Mouse (Mus musculus): ENCODE measurements around the gene Nat14.

The Nat14 gene

DNA sequence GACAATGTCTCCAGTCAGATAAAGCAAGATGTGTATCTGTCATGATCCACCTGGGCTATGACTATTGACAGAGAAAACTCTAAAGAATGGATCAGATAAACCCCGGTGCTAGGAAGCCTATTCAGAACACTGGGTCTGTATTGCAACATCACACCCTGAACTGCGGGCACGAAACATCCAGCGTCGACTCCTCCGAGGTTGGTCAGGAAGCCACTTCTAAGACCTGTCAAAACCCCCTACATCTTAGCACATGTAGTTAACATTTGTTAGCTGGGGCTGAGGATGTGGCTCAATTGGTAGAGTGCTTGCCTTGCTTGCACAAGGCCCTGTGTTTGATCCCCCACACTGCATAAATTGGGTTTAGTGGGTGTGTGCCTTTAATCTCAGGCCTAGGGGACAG lies 26.6 kb downstream of the Nat14 start:
- no peak for DNase-seq (ENCODE audit: low spot score)

DNA sequence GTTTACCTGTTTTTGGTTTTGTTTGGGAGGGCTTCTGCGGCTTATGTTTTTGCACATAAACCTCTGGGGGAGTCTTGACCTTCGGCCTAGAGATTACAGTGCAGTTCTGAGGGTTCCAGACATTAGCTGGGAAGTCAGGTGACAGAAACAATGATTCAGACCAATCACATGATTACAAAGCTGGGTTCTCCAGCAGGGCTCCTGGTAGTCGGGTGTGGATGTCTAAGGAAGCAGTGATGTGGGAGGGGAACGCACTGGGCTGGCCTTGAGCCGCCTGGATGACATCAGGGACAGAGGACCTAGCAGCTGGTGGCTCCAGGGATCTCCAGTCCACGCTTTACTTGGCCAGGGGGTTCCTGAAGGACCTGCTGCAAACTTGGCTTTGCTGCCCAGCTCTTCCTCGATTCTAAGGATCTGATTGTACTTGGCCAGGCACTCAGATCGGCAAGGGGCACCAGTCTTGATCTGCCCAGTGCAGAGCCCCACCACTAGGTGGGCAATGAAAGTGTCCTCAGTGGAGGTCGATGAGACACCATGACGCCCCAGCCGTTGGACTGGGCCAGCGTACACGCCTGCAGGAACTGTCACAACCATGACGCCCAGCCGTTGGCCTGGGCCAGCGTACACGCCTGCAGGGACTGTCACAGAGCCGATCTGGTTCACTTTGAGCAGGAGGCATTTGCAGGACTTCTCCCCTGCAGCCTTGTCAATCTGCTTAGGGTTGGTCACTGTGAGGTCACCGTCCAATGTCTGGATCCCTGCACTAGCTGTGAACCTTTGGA lies 28.9 kb downstream of the Nat14 start:
- DNase-seq (ENCODE audit: low spot score), result no peak

DNA sequence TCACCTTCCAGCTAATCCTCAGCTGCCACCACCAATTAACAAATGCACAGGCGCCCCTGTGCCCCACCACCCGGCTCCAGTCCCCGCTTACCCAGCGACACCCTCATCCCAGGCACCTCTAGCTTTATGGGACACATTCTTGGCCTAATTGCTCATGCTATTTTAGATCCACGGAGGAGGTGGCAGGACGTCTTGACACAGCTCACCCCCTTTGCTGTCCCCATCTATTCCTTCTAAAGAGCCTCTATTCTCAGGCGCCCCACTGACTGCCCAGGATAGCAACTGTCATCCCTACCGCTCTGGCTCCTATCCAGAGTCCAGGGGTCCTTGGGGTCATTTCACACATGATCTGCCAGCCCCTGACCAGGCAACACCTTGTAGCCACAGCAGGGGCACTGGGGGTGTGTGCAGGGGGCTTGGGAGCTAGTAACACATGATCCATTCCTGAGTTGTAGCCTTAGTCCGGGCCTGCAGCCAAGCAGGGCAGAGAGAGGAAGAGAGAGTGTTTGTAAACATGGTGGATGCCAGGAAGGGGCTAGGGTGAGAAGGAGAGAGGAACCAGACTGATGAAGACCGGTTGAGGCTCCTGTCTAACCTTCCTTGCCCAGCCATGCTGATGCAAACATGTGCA lies 32.1 kb downstream of the Nat14 start:
- no peak for DNase-seq (ENCODE audit: low spot score)

DNA sequence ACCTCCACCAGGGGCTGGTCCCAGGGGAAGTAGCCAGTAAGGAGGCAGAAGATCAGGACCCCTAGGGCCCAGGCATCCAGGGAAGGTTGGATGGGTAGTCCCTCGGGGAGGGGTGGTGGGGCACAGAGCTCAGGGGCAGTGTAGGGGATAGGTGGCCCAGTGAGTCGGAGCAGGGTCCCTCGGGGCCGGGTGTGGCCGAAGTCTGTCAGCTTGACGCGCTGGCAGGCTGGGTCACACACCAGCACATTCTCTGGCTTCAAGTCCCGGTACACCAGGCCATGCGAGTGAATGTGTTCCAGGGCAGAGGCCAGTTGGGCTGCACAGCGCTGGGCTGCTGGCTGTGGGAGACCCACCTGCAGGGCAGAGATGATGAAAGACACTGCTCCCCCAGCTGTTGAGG lies 35.5 kb downstream of the Nat14 start:
- no peak for DNase-seq (ENCODE audit: low spot score)

DNA sequence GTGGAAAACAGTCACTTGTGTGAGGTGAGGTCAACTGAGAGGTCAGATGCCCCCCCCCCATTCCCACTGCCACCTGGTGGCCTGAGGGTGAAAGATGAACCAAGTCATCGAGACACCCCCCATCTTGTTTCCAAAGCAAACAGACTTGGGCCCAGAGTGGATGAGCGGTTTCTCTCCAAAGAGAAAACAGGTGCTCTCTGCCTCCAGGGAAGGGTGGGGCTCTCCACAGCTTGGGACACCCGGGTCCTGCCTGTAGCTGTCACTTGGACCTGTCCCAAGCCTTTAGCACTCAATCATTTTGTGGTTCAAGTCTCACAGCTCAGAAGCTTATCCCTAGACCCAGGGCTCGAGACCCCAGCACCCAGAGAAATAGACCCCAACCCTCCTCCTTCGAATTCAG lies 41.7 kb downstream of the Nat14 start:
- no peak for DNase-seq (ENCODE audit: low spot score)

DNA sequence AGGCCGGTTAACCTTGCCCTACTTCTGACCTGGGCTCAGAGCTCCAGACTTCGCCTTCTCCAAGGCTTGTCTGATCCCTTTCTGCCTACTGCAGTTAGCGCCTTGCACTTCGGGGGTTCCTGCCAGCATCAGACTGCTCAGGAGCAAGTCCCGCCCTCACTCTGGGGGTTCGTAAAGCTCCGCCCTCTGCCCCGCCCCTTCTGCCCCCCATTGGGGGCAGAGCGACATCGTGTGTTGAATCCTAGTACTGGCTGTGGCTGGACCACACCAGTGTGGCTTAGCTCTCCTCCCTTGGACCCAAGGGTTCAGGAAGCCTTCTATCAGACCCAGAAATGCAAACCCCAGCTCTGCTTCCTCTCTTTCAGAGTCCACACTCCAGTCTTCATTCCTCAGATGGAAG lies 42.4 kb downstream of the Nat14 start, which contains the start of gene Sbk2:
Sbk2 (minus strand) TSS at position 135 of the 400 bp plus-strand sequence.
- peak; percentile 78 for DNase-seq (ENCODE audit: low spot score)

DNA sequence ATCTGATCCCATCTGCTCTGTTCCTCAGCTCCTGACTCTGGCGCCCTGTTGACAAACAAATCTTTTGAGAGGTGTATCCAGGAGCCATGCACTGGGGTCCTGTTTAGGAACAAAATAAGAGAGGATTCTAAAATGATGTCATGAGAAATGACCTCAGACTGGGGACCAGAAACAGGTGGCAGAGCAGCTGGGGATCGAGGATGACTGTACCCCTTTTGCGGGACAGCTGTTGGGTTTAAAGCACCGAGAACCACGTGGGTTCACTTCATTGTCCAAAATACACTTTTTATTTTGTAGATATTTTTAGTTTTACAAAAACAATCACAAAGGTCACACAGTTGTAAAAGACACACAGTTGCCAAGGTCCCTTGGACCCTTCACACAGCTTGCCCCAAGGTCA lies 43.2 kb downstream of the Nat14 start:
- no peak for DNase-seq (ENCODE audit: low spot score)

DNA sequence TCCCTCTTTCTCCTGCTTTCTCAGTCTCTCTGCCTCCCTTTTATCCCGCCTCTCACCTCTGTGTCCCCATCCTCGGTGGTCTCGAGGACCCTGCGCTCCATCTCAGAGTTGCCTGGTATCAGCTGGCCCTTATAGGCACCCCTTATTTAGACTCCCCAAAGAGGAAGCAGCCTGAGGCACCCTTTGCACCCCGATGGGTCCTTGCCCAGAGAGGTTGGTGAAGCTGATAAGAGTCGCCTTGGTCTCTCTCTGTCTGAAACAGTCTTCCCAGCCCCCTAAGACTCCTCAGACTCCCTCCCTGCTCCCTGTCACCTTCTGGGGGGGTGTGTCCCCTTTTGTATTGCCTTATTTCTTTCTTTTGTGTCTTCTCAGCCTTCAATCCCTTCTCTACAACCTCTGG lies 49.2 kb downstream of the Nat14 start, which contains the start of gene Sbk3:
Sbk3 (minus strand) TSS at position 101 of the 400 bp plus-strand sequence.
- no peak for DNase-seq (ENCODE audit: low spot score)

DNA sequence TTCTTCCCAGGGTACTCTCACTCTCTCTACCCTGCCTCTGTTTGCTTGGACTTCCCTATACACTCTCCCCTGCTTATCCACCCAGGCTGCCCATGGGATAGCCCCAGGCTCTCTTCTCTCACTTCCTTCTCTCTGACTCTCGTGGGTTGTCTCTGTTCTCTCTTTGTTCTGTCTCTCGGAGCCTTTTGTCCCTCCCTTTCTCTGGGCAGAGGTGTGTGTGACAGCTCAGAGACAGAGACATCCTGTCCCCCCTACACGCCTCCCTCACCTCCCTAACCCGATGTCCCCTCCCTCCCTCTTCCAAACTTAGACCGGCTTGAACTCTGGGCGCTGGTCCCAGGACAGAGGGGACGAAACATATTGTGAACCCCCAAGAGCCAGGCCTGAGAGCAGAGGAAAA lies 49.9 kb downstream of the Nat14 start:
- no peak for DNase-seq (ENCODE audit: low spot score)

DNA sequence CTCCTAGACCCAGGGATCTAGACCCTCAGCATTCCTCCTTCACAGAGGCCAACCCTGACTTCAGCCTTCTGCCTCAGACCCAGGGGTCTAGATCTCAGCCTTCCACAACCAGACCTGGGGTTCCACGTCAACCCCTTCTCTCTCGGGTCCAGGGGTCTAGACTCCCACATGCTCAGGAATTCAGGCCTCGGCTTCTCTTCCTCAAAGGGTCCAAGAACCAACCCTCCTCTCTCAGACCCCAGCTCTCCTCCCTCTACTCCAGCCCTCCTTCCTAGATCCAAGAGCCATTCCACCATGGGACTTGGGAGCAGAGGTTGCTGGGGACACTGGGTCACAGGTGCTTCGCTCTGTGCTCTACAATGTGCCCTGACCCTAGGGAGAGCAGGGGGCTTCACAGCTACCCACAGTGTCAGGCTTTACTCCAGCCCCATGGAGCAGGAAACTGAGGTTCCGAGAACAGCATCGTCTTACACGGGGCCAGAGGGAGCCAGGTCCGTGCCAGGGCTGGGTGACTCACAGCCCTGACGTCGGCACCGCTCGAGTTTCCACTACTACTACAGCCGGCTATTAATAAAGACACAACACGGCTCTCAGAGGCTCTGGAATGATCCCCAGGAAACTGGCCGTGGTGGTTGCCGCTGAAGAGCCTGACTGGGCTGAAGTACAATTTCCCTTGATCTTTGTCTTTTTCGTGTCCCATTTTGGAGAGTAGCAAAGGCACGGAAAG lies 50.7 kb downstream of the Nat14 start:
- DNase-seq (ENCODE audit: low spot score), result peak; percentile 15
